Mouse (Mus musculus) right cerebral cortex, postnatal 25 days (tissue): ENCODE measurements around the gene Bnc1.

Experiments
- DNase-seq: peaks from one replicate; pipeline ENCODE4 v3.0.0; 2022

Gene Bnc1

DNA sequence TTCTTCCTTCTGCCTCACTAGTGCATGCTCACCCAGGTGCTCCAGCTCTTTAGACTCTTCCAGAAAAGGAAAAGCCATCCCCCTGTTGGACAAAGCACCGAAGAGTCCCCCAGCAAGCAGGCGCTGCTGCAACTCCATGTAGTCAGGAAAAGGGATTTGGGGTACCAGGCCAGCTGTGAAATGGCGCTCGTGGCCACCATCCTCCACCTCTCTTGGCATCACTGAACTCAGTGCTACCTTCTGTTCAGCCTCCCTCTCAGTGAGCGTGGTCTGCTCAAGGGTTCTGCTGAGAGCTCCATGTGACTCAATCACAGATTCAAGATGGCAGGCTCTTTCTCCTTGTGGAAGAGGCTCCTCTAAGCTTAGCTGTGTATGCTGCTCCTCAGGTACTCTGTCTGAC lies 18.8 kb downstream of the Bnc1 start:
- no peak for DNase-seq

DNA sequence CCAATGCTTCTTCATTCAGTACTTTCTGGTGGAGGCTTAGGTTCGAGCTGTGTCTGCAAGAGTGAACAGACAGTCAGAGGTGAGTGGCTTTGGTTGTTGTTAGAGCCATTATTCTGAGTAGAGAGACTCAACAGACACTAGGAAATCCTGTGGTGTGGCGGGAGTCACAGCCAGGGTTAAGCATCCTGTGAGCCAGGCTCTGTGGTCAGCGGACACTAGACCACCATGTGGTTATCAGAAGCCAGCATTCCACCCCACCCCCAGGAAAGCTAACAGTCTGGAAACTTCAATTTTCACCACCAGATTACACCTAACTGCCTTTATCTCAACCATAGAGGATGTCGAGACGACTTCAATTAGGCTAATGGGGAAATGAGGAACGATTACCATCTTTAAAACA lies 23.1 kb downstream of the Bnc1 start:
- DNase-seq: no peak

DNA sequence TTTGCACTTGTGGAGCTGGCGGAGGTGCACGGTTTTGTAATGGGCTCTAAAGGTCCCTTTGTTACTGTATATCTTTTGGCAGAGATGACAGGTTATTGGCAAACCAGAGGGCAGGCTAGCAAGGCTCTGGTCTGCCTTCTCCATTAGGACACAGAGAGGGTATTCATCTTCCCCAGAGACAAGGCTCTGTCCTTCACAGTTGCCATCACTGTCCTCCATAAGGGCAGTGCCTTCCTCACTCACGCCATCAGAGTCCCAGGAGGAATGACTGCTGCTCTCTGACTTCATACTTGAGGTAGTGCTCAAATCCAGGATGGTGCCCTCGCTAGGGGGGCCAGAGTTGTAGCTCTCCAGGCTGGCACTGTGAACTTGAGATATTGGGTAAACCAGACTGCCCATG lies 23.6 kb downstream of the Bnc1 start:
- DNase-seq: no peak

DNA sequence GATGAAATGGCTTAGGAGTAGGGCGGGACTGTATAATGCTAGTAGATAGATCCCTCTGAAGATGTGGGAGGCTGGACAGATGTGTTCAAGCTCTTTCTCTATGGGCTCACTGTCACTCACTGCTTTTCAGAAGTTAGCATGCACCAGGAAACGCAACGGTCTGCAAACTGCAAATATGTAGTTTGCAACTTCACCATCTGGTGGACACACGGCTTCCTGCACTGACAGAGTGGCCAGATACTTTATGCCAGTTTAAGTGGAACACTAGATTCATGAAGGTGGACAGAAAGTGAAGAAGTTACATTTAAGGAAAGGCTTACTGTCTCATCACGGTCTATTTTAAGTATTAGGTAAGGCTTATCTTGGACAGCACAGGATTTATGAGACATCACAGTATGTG lies 25.9 kb downstream of the Bnc1 start:
- no peak for DNase-seq

DNA sequence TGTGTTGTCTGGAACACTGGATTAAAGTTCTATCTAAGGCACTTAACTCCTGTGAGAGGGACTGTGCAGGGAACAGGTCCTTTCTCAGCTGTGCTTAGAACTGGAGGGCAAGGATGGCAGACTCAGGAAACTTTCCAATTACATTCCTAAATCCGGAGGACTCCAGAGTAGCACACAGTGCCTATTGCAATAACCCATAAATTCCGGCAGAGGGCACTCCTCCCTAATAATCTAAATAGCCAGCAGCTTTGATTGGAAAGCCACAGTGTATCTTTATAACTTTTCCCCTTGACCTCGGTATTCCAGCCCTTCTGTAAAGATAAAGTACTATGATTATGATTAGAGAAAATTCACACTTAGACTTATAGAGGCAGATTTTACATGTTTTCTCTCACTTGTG lies 32.4 kb downstream of the Bnc1 start:
- DNase-seq: no peak

DNA sequence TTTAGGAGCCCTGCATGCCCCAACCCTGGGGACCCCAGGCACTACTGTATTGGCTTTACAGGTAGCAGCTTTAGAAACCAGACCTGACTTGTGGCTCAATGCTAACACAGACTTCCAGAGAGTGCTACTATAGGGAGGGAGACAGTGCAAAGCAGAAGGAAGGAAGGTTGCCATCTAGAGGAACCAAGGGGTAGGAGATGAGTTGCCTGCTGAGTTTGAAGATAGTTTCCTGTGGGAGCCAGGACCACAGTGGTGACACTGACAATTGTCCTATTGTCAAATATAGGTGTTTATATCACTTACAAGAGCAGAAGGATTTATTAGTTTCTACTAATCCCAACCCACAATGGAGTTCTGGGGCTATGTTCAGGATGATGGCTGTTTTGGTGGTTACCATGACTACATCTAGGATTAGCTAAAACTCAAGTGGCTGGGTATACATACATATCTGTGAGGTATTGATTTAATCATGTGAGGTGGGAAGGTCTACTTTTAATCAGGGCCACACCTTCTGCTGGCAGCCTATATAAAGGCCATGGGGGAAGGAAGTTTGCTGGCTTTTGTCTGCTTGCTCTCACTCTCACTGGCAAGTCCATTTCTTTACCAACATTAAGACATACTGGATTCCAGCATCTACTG lies 37.8 kb downstream of the Bnc1 start:
- no peak for DNase-seq

DNA sequence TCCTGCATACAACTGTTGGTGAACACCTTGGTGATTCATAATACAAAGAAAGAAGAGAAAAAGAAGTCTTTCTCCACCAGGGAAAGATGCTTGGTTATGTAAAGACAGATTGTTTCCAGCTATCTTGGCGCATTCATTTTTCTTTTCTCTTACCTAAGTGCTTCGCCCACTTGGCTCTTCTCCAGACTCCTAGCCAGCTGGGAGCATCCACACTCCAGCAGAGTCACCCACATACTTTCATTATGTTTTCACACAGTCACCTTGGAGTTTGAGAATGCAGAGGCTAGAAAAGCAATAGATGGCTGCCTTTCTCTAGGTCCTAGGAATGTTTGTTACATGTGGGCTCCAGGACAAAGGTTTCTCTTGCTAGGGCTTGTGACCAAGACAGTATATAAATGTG lies 41.6 kb downstream of the Bnc1 start:
- DNase-seq: peak; percentile 37

DNA sequence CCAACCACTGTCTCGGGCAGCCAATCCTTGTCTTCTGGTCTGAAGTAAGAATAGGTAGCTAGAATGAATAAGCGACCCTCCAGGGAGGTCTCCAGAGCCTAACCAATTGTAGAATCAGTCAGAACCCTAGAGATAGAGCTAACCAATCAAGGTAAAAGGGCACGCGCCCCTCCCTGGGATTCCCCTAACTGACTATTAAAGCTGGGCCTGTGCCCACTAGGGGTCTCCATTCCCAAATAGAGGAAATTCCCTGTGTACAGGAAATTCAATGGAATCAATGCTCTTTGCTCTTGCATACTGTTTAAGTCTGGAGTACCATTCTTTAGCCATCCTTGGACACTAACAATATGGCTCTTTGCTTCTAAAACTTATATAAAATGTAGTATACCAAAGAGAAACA lies 46.7 kb downstream of the Bnc1 start:
- no peak for DNase-seq

DNA sequence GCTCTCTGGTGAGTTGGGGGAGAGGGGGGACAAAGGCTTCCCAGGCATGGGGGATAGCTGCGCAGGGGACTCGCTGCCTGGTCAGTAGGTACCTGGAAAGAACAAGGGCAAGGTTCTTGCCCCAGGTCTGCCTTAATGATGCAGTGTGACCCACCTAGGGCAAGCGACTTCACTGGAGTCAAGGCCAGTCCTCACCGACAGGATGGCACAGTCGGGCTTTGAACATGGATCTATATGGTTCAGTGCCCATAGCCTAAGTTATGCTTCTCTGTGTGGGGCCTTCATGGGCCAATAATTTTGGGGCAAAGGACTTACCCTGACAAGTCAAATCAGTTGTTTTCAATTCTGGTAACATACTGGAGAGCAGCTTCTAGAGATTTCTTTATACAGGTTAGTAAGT lies 57.3 kb downstream of the Bnc1 start:
- no peak for DNase-seq

DNA sequence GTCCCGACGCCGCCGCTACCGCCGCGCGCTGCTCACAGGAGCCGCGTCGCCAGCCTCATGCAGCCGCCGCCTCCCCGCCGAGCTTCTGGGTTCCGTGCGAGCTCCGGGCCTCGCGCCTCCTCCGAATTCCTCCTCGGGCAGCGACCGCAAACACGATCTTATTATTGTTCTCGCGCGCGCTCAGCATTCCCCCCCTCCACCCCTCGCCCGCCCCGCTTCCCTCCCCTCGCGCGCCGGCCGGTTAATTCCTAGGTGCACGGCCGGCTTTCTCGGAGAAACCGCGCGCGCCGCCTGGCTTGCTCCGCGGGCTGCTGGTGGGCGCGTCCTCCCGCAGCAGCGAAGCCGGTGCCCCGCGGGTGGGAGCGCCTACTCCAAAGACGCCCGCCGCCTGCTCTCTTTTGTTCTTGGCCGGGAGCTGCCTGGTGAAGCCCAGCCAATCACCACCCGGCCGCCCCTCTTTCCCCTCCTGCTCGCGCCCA lies 57.8 kb downstream of the Bnc1 start, which contains the start of gene Hdgfl3:
Gene Hdgfl3, minus strand, starts transcription at position 207 of the 479 bp plus-strand sequence.
- peak; percentile 83 for DNase-seq

DNA sequence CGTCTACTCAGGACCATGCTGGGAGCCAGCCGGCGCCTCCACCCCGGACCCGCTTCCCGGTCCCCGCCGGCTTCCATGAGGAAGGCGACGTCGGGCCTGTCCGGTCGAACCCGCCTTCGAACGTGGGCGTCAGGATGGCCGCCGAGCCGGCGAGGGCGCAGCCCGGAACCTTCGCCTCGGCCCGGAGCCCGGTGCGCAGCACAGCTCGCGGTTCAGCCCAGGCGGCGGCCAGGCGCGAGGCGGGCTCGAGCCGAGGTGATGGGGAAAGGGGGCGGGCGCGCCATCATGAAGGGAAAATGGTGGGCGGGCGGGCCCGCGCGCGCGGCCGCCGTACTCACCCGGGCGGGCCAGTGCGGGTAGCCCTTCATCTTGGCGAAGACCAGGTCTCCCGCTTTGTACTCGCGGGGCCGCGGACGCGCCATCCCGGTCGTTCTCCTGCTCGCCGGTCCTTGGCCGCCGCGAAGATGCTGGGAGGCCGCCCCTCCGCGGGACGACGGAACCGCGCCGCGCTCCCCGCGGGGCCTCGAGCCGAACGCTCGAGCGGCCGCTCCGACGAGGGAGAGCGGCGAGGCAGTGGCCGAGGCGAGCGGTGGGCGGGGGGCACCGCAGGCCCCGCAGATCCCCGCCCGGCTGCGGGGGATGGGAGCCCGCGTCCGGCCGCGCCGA lies 58.4 kb downstream of the Bnc1 start:
- peak; percentile 77 for DNase-seq

DNA sequence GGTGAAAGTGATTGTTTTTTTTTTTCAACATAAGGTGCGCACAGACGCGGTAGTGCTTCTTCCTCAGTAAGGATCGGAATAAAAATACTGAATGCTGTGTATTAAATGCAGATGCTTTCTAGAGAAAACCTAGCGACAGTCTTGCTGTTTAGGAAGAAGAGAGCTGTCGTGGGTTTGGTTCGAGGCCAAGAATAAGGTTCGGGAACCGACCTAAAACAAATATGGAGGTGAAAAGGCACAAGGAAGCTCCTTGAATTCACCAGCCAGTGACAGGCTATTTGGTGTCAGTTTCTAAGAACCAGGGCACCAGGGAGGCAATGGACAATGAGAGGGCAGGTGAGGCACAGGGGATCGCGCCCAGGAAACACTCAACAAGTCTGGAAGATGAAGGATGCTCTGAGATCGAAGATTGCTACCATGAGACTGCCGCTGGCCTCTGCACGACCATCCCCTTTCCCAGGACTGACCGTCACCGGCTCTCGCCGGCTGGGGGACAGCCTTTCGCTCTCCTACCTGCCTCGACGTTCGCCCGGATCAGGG lies 59.0 kb downstream of the Bnc1 start:
- no peak for DNase-seq

DNA sequence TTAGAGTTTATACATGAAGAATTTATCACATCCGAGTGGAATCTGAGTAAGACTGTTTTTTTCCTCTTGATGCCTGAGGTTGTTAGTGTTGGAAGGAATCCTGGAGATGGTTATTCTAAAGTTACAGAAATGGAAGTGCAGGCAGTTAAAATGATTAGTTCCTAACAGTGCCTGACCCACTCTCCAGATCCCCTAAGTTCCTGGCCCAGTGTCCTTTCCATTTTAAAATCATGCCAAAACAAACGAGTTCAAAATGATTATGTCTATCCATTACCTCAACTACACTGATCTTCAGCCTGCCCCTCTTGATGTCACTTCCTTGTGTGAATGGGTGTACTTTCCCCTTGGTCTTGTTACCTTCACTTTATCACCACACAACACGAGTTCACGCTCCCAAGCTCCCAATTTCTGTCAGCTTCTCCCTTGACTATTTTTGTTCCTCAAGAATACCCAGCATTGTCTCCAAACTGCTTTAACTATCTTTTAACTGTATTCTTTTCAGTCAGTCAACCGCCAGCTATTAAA lies 59.5 kb downstream of the Bnc1 start:
- DNase-seq: no peak

DNA sequence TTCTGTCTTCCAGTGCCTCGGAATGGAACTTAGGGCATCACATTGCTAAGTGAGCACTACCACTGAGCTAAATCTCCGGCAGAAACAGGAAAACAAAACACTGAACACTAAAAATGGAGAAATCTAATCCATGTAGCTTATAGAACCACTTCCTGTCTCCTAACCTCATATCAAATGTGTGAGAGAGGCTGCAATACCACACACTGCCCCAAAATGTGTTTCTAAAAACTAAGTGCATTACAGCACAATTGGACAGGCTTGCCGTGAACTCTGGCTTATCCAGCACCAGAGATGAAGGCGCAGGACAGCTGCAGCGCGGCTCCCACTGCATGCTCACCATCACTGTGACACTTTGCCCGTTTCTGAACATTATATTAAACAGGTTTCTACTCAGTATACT lies 63.1 kb downstream of the Bnc1 start:
- no peak for DNase-seq

DNA sequence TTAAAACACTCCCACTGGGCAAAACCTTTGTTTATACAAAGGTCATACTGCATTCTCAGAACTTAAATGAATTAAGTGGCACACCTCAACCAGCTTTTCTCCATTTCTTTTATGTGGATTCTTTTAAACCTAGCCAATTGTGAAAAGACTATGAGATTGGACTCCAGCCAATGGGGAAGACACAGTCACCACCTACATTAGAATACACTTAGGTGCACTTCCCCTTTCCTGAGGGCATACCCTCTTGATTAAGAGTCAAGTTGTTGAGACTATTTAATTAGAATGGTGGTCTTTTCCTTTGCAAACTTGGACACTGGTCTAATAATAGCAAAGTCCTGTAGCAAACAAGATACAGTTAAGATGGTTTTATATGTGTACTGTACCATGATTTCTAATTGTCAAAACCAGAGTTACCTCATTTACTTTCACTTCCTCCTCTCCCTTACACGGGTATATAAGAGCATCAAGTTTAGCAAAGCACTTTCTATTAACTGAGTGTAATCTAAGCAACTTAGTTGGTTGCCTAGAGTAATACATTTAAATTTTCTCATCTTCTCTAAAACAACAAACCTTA lies 70.6 kb downstream of the Bnc1 start:
- DNase-seq: no peak

DNA sequence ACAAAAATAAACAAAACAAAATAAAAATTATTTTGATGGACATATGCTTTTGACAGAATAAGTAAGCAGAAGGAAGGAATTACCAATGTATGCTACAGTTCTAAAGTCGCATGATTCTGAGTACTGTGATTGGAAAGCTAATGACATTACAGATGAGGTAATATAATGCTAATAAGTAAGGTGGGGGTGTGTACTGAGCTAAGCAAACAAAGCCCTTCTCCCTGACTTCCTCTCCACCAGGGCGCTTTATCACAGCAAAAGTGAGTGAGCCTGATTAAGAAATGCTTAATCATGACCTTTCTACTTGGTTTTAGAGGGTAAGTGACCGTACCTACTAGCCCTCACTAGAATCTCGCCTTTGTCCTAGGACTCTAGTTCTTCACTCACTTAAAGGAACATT lies 71.8 kb downstream of the Bnc1 start:
- DNase-seq: no peak

DNA sequence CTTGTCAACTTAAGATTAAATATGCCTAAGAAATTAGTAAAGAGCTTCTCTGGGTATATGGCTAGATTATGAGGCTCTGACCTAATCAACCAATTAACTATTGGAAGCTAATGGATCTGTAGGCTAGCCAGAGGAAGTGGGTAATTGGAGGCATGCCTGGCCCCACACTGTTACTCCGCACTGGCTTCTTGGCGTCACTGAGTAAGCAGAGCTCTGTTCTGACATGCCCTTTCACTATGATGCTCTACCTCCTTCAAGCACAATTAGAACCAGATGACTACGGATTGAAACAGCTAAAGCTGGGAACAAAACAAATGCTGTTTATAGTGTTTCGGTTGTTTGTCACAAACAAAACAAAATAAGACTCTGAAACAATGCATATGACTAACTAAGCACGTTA lies 73.8 kb downstream of the Bnc1 start:
- DNase-seq: no peak
